Mouse (Mus musculus): ENCODE results near the gene Pacs1. TPM values are rescaled to one million over a fixed set of nuclear protein-coding genes. Genes with fewer than 3 reads are reported as not detected.

The Pacs1 gene
- total and polyA plus RNA-seq, 2 experiments from 2014 or later = 49.9 to 124 TPM

- peak; percentile 89 for TF ChIP-seq CTCF (IDR thresholded peaks at IDR 0.05)
- peak within 1 kb of the TSS; percentile 67 for H3K4me2 ChIP-seq (ENCODE audit: low read depth, low read length, poor library complexity, severe bottlenecking)
- peaks cover 16% of the 10 kb centered on the region; the same call in 1 of the 2 replicates for H3K36me3 ChIP-seq (ENCODE audit: insufficient read depth, low read length)
- under 1% methylated on average over 46 of the region's 46 CpGs for WGBS
- peaks cover 6% of the 10 kb centered on the region for H3K4me1 ChIP-seq (ENCODE audit: insufficient read depth, low read length)
- peak within 1 kb of the TSS; percentile 89 for H3K27ac ChIP-seq (ENCODE audit: low read depth, low read length)
- peak; percentile 100 for DNase-seq (ENCODE audit: low spot score)
- no peaks in the 10 kb centered on the region for H3K27me3 ChIP-seq (ENCODE audit: insufficient read depth, low read length)
- H3K9ac ChIP-seq (replicated peaks; ENCODE audit: low read length, poor library complexity, severe bottlenecking) = peak within 1 kb of the TSS; percentile 66
- peak within 1 kb of the TSS; percentile 60 for H3K4me3 ChIP-seq (ENCODE audit: low read depth, low read length)
- ATAC-seq (ENCODE audit: low FRiP score) = peak; percentile 92
- no peaks in the 10 kb centered on the region for H3K9me3 ChIP-seq (ENCODE audit: low read length)
These were observed 22.2 kb upstream of the Pacs1 start, which contains the start of gene Sf3b2 for GRCm38 (mm10) chr19:5294972-5295735. Gene Sf3b2, minus strand, starts transcription at chr19:5295455.

DNA sequence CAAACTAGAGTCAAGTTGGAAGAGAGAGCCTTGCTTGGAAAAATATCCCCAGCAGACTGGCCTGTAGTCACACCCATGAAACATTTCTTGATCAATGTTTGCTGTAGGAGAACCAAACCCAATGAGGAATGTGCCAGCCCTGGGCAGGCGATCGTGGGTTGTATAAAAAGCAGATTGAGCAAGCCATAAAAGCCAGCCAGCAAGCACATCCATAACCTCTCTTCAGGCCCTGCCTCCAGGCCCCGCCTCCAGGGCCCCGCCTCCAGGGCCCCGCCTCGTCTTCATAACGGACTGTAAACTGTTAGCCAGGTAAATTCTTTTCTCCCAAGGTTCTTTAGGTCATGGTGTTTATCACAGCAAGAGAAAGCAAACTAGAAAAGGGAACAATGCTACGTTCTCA, 5.5 kb upstream of the Pacs1 start:
- Histone ChIP-seq H3K27ac (ENCODE audit: low read depth, low read length) (no peak overlapping the region), H3K36me3 (ENCODE audit: insufficient read depth, low read length) (peaks cover 35% of the 10 kb centered on the region), H3K4me2 (ENCODE audit: low read depth, low read length, poor library complexity, severe bottlenecking) (no peak overlapping the region), H3K9ac (replicated peaks; ENCODE audit: low read length, poor library complexity, severe bottlenecking) (no peak overlapping the region), H3K27me3 (ENCODE audit: insufficient read depth, low read length) (no peaks in the 10 kb centered on the region), H3K4me1 (ENCODE audit: insufficient read depth, low read length) (no peaks in the 10 kb centered on the region), H3K4me3 (ENCODE audit: low read depth, low read length) (no peak overlapping the region), H3K9me3 (ENCODE audit: low read length) (no peaks in the 10 kb centered on the region)
- DNase-seq (ENCODE audit: low spot score) (no peak), ATAC-seq (ENCODE audit: low FRiP score) (no peak)
- WGBS = 88% methylated on average over 8 of the region's 8 CpGs
- TF ChIP-seq CTCF (IDR thresholded peaks at IDR 0.05) = no peak

- peak; percentile 56 for TF ChIP-seq CTCF (IDR thresholded peaks at IDR 0.05)
- 89% methylated on average over 3 of the region's 3 CpGs for WGBS
These were observed 4.2 kb upstream of the Pacs1 start for GRCm38 (mm10) chr19:5277140-5277539.

DNA sequence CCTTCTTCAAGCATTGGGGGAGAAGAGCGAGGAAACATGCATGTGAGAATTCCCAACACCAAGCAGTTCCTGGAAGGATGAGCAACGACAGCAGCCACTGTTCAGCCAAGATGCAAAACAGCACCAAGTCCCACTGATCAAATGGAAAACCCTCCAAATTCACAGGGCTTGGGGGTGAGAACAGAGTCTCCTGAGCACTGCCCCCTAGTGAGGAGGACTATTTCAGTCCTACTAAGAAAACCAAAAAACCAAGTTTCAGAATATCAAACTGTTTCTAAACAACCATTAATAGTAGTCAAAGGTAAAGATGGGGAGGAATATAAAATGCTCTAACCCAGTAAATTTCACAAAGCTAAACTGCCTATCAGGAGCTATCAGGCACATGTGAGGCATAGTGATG, 3.6 kb upstream of the Pacs1 start:
- H3K9me3 ChIP-seq (ENCODE audit: low read length) = no peaks in the 10 kb centered on the region
- H3K4me1 ChIP-seq (ENCODE audit: insufficient read depth, low read length) = no peaks in the 10 kb centered on the region
- 0 out of 2 replicates have a peak, but pooled peaks have one; percentile 9 for TF ChIP-seq CTCF (IDR thresholded peaks at IDR 0.05)
- ATAC-seq (ENCODE audit: low FRiP score) (no peak), DNase-seq (ENCODE audit: low spot score) (no peak)
- 90% methylated on average over 2 of the region's 2 CpGs for WGBS
- no peak overlapping the region for H3K4me3 ChIP-seq (ENCODE audit: low read depth, low read length)
- H3K36me3 ChIP-seq (ENCODE audit: insufficient read depth, low read length) = peaks cover 35% of the 10 kb centered on the region
- H3K27me3 ChIP-seq (ENCODE audit: insufficient read depth, low read length) = no peaks in the 10 kb centered on the region
- H3K4me2 ChIP-seq (ENCODE audit: low read depth, low read length, poor library complexity, severe bottlenecking) = no peak overlapping the region
- H3K27ac ChIP-seq (ENCODE audit: low read depth, low read length) = no peak overlapping the region
- H3K9ac ChIP-seq (replicated peaks; ENCODE audit: low read length, poor library complexity, severe bottlenecking) = no peak overlapping the region

More at GRCm38 (mm10) chr19:5277140-5277539, 4.2 kb upstream of the Pacs1 start:
- H3K27me3 ChIP-seq (ENCODE audit: insufficient read depth, low read length) = no peaks in the 10 kb centered on the region
- no peak overlapping the region for H3K9ac ChIP-seq (replicated peaks; ENCODE audit: low read length, poor library complexity, severe bottlenecking)
- no peaks in the 10 kb centered on the region for H3K9me3 ChIP-seq (ENCODE audit: low read length)
- no peak overlapping the region for H3K27ac ChIP-seq (ENCODE audit: low read depth, low read length)
- no peak for DNase-seq (ENCODE audit: low spot score)
- no peaks in the 10 kb centered on the region for H3K4me1 ChIP-seq (ENCODE audit: insufficient read depth, low read length)
- no peak for ATAC-seq (ENCODE audit: low FRiP score)
- no peak overlapping the region for H3K4me3 ChIP-seq (ENCODE audit: low read depth, low read length)
- no peak overlapping the region for H3K4me2 ChIP-seq (ENCODE audit: low read depth, low read length, poor library complexity, severe bottlenecking)
- peaks cover 35% of the 10 kb centered on the region for H3K36me3 ChIP-seq (ENCODE audit: insufficient read depth, low read length)

DNA sequence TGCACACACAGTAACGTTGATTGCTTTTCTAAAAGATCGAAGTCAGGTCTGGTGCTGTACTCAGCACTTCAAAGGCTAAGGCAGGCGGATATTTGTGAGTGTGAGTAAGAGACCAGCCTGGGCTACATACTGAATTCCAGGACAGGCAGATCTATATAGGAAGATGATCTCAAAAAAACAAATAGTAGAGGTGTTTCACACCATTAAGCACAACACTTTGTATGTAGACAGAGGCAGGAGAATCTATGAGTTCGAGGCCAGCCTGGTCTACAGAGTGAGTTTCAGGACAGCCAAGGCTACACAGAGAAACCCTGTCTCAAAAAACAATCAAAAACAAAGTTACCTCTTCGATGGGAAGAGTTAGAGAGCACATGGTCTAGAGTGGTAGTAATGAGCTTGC, 2.8 kb upstream of the Pacs1 start:
- Histone ChIP-seq H3K9me3 (ENCODE audit: low read length) (no peaks in the 10 kb centered on the region), H3K4me1 (ENCODE audit: insufficient read depth, low read length) (no peaks in the 10 kb centered on the region; the same call in 1 of the 2 replicates), H3K36me3 (ENCODE audit: insufficient read depth, low read length) (peaks cover 35% of the 10 kb centered on the region), H3K27ac (ENCODE audit: low read depth, low read length) (no peak overlapping the region), H3K4me2 (ENCODE audit: low read depth, low read length, poor library complexity, severe bottlenecking) (no peak overlapping the region), H3K27me3 (ENCODE audit: insufficient read depth, low read length) (no peaks in the 10 kb centered on the region), H3K9ac (replicated peaks; ENCODE audit: low read length, poor library complexity, severe bottlenecking) (no peak overlapping the region), H3K4me3 (ENCODE audit: low read depth, low read length) (no peak overlapping the region)
- no peak for DNase-seq (ENCODE audit: low spot score)
- TF ChIP-seq CTCF (IDR thresholded peaks at IDR 0.05) = no peak
- ATAC-seq (ENCODE audit: low FRiP score) = no peak
- WGBS = 91% methylated on average over 5 of the region's 5 CpGs

GRCm38 (mm10) chr19:5274641-5275040, 1.7 kb upstream of the Pacs1 start:
- Histone ChIP-seq H3K4me1 (ENCODE audit: insufficient read depth, low read length) (peaks cover 5% of the 10 kb centered on the region; the same call in 1 of the 2 replicates), H3K9ac (replicated peaks; ENCODE audit: low read length, poor library complexity, severe bottlenecking) (no peak overlapping the region), H3K4me2 (ENCODE audit: low read depth, low read length, poor library complexity, severe bottlenecking) (no peak overlapping the region), H3K27me3 (ENCODE audit: insufficient read depth, low read length) (no peaks in the 10 kb centered on the region), H3K36me3 (ENCODE audit: insufficient read depth, low read length) (peaks cover 33% of the 10 kb centered on the region), H3K27ac (ENCODE audit: low read depth, low read length) (no peak overlapping the region), H3K4me3 (ENCODE audit: low read depth, low read length) (no peak overlapping the region), H3K9me3 (ENCODE audit: low read length) (no peaks in the 10 kb centered on the region)
- no peak for TF ChIP-seq CTCF (IDR thresholded peaks at IDR 0.05)
- ATAC-seq (ENCODE audit: low FRiP score) (no peak), DNase-seq (ENCODE audit: low spot score) (no peak)
- WGBS = 95% methylated on average over 10 of the region's 13 CpGs
